Mouse (Mus musculus) left cerebral cortex, postnatal 36 days (tissue): ENCODE results near the gene Kbtbd8. TPM values are rescaled to one million over a fixed set of nuclear protein-coding genes. Genes with fewer than 3 reads are reported as not detected.

Source experiments
- DNase-seq, 2 experiments: peaks; one replicate each; pipeline ENCODE4 v3.0.0; 2021 to 2022; ENCODE audit warnings: low spot score in 2 of 2, mixed read lengths in 1 of 2
- intact Hi-C: fragments of 180-260 bp; cut with DNase I; formaldehyde crosslinking; loops from one replicate; pipeline ENCODE4 v1.15.1; 2025
- total RNA-seq, 2 experiments: library from RNA; stranded (reverse); gene quantifications; 2 replicates each; pipeline ENCODE4 v1.2.3; 2021

Kbtbd8 gene
- total RNA-seq, 2 experiments from 2014 or later: 7.8 to 7.9 TPM

DNA sequence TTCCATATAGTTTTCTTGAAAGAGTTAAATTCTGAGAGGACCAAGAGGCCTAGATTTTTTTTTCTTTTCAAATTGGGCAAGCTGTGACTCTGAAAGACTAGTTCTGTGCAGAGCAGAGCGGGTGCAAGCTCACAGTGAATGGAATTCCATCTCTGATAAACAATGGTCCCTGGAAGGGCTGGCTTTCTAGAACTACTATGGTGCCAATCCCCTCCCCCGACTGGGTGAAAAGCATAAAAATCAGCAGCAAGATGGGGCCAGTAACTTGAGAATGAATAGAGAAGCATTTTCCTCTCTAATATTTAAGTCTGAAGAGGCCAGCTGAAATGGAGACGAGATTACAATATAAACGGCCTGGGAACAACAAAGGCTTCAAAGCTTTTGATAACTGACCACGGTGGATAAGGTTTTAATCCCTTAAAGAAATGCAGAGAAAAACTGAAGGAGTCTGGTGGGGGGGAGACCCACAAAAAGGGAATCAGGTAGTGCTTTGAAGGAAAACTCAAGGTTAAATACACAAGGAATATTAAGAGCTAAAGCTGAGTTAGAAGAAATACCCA is 50.7 kb downstream of the Kbtbd8 start:
- intact Hi-C loops: no loop called here
- no peak for DNase-seq

DNA sequence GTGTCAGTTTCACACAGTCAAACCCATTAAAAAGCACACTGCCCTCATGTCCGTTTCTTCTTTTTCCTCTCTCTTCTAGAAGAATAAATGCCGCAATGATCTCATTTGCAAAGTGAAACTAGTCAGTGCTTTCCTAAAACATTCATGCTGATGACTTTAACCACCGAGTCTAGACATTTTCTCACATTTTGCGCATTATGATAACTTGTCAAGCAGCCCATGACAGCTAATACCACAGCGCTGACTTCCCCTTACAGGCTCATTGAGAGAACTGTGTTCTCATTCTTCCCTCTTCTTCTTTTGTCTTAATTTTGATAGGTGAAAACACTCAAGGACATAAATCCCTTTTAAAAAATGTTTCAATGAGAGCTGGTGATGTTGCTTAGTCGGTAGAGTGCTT is 52.4 kb downstream of the Kbtbd8 start:
- intact Hi-C loops: no loop called here
- DNase-seq: no peak

DNA sequence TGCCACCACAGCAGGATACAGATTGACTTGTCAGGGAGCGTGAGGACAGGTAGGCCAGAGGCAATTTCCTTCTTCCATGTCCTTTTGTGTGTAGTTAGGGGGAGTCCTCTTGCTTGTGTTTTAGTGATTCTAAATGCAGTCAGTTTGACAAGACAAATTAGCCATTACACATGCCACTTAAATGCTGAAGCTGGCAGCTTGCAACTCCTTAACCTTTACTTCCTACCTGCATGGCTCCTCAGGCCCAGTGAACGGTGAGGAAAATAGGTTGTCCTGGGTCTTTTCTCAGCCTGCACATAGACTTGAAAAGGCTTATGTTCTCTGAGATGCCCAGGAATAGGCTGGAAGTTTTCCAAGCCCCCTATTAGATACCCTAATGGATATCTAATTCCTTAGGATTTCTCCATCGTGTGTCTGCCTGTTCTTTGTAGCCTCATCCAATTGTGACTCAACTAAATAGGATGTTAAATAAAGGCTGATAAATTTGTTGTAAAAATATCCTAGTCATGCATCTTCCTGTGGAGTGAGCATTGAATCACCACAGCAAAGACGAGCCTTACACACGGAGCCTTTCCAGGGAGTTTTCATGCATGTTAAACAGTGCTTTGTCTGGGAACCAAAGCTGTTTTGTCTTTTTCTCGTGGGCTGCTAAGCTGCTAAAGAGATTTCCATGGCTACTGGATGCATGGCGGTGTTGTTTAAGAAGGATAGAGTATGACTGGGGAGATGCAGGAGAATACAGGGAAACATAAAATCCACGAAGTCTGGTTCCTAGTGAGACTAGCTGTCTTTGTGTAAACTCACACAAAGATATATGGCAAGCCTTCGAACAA is 57.5 kb downstream of the Kbtbd8 start:
- intact Hi-C loops: no loop called here
- no peak for DNase-seq

Other genes with a start within 250 kb of the Kbtbd8 start
- not detected for gene Gm10234, start 204.9 kb downstream of the Kbtbd8 start, total RNA-seq